Mouse (Mus musculus) telencephalon, adult 2 months (tissue): ENCODE data around the gene Gm13084.
"Not testable (repeated sequence)": the region's sequence is repeated elsewhere in the genome, so short reads cannot be mapped to it uniquely, and the experiment has no call there.

ENCODE experiments used
- DNase-seq: peaks from one replicate; pipeline ENCODE4 v3.0.0-alpha.2; 2011; ENCODE audit warnings: low read depth, low spot score

Gene Gm13084

DNA sequence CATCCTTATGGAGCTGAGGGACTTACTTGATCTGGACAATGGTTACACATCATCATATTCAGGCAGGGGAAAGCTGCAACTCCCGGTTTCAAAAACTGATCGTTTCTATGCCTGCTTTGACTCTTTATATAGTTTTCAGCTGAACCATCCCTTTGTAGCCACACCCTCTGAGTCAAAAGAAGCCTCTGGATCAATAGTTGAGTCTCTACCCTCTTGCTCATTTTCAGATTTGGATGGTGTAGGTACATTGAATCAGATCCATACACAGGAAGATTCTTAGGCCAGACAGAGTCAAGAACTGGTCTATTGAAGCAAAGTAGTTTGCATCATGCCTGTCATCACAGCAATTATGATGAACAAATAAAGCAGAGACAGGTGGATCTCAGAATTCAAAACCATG, at the start of gene Gm13084:
TSS of gene Gm13084 (minus strand) at position 101 of the 400 bp plus-strand sequence.
- no peak for DNase-seq

DNA sequence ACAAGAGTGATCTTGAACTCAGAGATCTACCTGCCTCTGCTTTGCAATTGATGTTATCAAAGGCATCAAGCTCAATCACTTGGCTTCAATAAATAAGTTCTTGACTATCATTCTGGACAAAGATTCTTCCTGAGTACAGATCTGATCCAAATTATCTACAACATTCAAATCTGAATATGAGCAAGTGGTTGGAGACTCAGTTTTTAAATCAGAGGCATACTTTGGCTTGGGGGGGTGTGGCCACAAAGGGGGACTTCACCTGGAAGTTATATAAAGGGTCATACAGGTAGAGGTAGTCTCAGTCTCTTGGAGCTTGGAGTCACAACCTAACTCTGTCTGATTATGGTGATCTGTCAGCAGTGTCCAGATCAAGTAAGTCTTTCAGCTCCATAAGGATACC, 30.3 kb upstream of the Gm13084 start, which contains the start of gene Gm13103:
TSS of gene Gm13103 (plus strand) at position 301 of the 400 bp plus-strand sequence.
- DNase-seq, result not testable (repeated sequence)

DNA sequence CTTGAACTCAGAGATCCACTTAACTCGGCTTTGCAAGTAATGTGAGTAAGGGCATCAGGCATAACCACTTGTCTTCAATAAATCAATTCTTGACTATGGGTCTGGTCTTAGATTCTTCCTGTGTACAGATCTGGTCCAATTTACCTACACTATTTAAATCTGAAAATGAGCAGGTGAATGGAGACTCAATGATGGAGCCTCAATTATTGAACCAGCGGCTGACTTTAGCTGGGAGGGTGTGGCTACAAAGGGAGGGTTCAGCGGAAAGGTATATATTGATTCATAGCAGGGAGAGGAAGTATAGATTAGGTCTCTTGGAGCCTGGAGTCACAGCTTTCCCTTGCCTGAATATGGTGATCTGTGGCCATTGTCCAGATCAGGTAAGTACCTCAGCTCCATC, 26.8 kb downstream of the Gm13084 start, which contains the start of gene Gm13023:
TSS of gene Gm13023 (plus strand) at position 301 of the 400 bp plus-strand sequence.
- not testable (repeated sequence) for DNase-seq
